Mouse (Mus musculus) right cerebral cortex, postnatal 14 days (tissue): ENCODE data around the gene Map2k7.

Experiments
- DNase-seq: peaks from one replicate; pipeline ENCODE4 v3.0.0; 2022

Gene Map2k7

GRCm38 (mm10) chr8:4238434-4239192 is at the start of gene Map2k7, which contains the start of gene Gm49320:
Gene Map2k7, plus strand, starts transcription at chr8:4238740.
Gene Gm49320, plus strand, starts transcription at chr8:4238865.
- DNase-seq: peak; percentile 100

GRCm38 (mm10) chr8:4189031-4189722 is 49.4 kb upstream of the Map2k7 start:
- DNase-seq: no peak

GRCm38 (mm10) chr8:4192305-4192704 is 46.2 kb upstream of the Map2k7 start:
- no peak for DNase-seq

- DNase-seq: peak; percentile 97
Measured at GRCm38 (mm10) chr8:4192807-4193587, 45.5 kb upstream of the Map2k7 start.

- DNase-seq: no peak
Measured at GRCm38 (mm10) chr8:4193588-4193894, 45.0 kb upstream of the Map2k7 start.

- no peak for DNase-seq
Measured at GRCm38 (mm10) chr8:4201321-4201720, 37.2 kb upstream of the Map2k7 start.

- no peak for DNase-seq
Measured at GRCm38 (mm10) chr8:4205246-4206123, 33.1 kb upstream of the Map2k7 start.

GRCm38 (mm10) chr8:4206182-4207015 is 32.1 kb upstream of the Map2k7 start:
- DNase-seq: peak; percentile 44

GRCm38 (mm10) chr8:4207016-4207350 is 31.6 kb upstream of the Map2k7 start:
- no peak for DNase-seq

- DNase-seq: no peak
Measured at GRCm38 (mm10) chr8:4211097-4211496, 27.4 kb upstream of the Map2k7 start.

- no peak for DNase-seq
Measured at GRCm38 (mm10) chr8:4212809-4213209, 25.7 kb upstream of the Map2k7 start.

- no peak for DNase-seq
Measured at GRCm38 (mm10) chr8:4213210-4214005, 25.1 kb upstream of the Map2k7 start.

- DNase-seq: no peak
Measured at GRCm38 (mm10) chr8:4214006-4214980, 24.2 kb upstream of the Map2k7 start.

GRCm38 (mm10) chr8:4216296-4216695 is 22.2 kb upstream of the Map2k7 start:
- no peak for DNase-seq

GRCm38 (mm10) chr8:4216791-4217621 is 21.5 kb upstream of the Map2k7 start, which contains the start of gene Prr36:
Gene Prr36, minus strand, starts transcription at chr8:4217459.
- peak; percentile 66 for DNase-seq

GRCm38 (mm10) chr8:4219617-4220016 is 18.9 kb upstream of the Map2k7 start:
- DNase-seq: no peak

- DNase-seq: no peak
Measured at GRCm38 (mm10) chr8:4222059-4222458, 16.5 kb upstream of the Map2k7 start.

GRCm38 (mm10) chr8:4226323-4226722 is 12.2 kb upstream of the Map2k7 start:
- no peak for DNase-seq
